Mouse (Mus musculus): ENCODE results near the gene Mfsd11.
"Not testable (repeated sequence)": the region's sequence is repeated elsewhere in the genome, so short reads cannot be mapped to it uniquely, and the experiment has no call there.

The Mfsd11 gene

DNA sequence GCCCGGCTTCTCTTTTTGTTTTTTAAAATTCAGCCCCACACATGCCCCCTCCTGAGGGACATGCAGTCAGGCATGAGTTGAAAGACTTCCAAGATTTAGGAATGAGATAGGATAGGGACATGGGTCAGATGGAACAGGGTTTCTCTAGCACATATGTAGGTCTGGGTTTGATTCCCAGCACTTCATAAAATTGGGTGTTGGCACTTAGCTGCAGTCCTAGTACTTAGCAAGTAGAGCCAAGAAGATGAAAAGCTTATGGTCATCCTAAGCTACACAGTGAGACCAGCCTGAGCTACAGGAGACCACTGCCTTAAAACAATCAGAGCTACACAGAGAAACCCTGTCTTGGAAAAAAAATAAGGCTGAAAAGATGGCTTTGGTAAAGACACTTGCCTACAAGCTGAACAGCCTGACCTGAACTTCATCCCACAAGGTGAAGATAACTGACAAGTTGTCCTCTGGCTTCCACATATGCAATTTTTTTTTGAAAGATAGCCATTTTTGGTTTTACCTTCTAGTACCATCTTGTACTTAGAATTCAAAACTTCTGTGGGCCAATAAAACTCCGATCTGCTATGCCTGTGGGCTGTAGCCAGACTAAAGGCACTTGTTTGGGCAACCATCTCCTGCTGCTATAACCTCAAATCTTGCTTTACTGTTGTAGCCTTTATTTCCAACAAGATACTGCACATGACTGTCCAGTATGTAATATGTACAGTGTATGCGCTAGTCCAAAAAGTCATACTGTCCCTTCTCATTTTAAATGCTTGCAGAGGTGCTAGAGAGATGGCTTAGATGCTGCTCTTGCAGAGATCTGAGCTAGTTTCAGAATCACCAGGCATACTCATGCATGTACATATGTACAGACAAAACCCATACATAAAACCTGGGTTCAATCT lies 4.8 kb upstream of the Mfsd11 start:
- no peak for DNase-seq (ENCODE audit: low spot score)

DNA sequence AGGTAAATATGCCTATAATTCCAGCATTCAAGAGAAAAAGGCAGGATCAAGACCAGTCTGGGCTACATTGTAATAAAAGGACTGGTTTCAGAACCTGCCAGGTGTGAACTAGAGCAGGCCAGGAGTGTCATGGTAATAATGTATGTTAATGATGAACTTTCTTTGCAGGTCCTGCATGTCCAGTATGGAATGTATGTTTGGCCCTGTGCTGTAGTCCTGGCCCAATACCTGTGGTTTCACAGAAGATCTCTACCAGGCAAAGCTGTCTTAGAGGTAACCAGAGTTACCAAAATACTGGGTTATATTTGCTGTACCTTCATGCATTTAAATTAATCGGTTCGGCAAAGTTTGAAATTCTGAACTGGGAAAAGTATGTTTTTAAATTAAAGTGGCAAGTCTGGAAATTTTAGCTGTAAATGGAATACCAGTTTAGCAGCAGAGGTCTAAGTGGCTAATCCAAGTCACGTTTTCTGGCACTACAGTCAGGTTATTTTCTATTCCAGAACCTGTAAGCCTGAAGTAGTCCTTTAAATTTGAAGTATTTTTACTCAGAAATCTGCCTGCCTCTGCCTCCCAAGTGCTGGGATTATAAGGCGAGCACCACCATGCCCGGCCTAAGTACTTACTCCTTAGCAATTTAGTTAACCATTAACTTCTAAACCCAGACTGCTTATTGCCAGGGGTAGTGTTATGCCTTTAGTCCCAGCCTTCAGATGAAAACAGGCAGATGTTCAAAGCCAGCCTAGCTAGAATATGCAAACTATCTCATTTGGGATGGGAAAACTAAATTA lies 4.0 kb upstream of the Mfsd11 start:
- no peak for DNase-seq (ENCODE audit: low spot score)

DNA sequence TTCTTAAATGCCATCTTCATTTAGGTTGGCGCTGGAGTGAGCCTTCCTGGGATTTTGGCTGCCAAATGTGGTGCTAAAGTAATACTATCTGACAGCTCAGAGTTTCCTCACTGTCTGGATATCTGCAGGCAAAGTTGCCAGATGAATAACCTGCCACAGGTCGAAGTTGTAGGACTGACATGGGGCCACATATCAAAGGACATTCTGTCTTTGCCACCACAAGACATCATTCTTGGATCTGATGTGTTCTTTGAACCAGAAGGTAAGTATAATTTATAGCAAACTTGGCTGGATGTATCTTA lies 3.4 kb upstream of the Mfsd11 start:
- not testable (repeated sequence) for DNase-seq (ENCODE audit: low spot score)

GRCm38 (mm10) chr11:116849587-116849986 lies 2.7 kb upstream of the Mfsd11 start:
- DNase-seq (ENCODE audit: low spot score), result no peak

DNA sequence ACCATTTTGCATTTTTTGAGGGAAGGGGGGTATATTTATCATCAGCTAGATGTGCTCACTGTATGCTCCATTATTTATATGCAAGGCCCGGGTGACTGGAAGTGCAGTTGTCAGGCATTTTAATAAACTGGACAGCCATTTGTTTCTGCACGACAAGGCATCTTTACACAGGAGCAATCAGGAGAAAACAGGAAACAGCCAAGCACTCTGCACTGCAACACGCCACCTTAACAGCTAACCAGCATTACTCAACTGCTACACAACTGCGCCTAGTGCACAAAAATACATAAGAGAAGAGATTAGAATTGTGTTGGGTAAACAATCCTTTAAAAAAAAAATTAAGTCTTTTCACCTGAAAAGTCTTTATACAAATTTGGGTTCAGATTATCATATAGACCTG lies 2.2 kb upstream of the Mfsd11 start:
- no peak for DNase-seq (ENCODE audit: low spot score)

DNA sequence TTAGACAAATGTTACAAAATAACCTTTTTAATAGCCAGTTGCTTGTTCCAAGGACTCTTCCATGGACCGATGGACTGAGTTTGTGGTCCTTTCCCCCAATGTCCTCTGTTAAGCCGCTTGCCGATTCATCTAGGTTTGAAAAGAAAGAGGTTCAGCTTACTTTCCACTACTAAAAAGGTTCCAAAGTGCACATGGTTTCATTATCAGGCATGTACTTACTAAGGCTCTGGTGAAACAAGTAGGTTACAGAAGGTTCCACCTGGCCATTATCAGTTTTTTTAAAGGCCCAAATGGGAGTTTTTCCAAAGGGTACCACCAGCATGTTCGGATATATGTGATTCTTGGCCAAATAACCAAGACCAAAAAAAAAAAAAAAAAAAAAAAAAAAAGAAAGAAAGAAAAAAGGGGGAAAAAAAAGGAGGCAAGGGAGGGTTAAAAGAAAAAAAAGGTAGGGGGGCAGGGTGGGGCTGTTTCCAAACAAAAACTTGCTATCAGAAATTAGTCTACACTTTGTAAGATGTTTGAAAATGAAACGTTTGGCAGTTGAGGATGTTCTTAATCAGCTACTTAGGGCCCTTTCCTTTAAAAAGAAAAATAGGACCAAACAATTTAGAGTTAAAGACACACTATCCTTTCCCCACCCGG lies 1.3 kb upstream of the Mfsd11 start:
- no peak for DNase-seq (ENCODE audit: low spot score)

- no peak for DNase-seq (ENCODE audit: low spot score)
These were observed 507 bp upstream of the Mfsd11 start for GRCm38 (mm10) chr11:116851576-116852290.

DNA sequence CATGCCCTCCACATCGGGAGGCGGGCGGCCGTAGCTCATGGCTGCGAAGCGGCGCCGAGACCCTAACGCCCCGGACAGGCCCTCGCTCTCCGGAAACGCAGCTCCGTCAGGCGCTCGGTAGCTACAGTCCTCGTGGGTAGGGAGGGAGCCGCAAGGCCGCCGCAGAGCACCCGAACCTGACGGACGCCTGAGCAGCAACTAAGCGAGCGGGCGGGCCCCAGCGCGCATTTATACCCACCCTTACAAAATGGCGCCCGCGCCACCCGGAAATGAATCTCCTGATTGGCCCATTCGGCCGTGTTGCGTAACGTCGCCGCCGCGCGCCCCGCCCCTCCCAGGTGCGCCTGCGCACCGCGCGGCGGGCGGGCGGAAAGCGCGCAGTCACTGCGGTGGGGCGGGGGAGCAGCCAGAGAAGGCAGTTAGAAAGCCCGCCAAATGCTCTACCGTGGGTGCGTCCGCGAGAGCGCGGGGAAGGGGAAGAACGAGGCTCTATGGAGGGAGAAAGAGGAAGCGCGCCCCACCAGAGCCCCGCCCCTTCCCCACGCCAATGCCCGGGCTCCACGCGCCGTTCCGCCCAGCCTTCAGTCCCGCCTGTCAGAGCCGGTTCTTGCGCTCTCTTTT lies 761 bp downstream of the Mfsd11 start, which contains the start of gene Srsf2:
Gene Srsf2 (minus strand): TSS at position 204 of the 621 bp plus-strand sequence.
- DNase-seq (ENCODE audit: low spot score), result peak; percentile 95

- DNase-seq (ENCODE audit: low spot score), result no peak
These were observed 1.3 kb downstream of the Mfsd11 start for GRCm38 (mm10) chr11:116853512-116853928.

- no peak for DNase-seq (ENCODE audit: low spot score)
These were observed 2.0 kb downstream of the Mfsd11 start for GRCm38 (mm10) chr11:116854279-116854678.

DNA sequence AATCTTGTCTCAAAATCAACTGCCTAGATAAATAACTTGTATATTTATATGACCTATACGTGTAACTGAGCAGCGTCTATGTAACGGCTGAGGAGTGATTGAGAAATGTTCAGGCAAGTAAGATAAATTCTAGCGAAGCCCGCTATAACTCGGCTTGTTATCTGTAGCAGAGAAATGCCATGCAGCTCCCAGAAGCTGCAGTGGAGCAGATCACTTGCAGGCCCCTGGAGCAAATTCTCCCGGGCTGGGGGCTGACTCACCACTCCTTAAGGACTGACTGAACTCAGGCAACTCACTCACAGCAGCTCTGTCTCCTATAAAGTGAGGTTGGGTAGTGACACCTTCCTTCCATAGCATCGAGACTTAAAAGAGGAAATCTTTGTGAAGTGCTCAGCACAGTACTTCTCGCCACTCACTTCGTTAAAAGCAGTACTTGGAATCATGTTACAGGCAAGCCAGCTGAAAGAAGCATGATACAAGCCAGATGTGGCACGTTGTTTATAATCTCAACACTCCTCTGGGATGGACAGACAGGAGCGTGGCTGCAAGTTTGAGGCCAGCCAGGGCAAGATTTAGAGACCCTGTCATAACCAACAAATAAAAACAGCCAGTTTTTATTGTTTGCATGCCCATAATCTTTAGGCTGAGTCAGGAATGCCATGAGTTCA lies 5.1 kb downstream of the Mfsd11 start:
- DNase-seq (ENCODE audit: low spot score), result no peak

- no peak for DNase-seq (ENCODE audit: low spot score)
These were observed 12.2 kb downstream of the Mfsd11 start for GRCm38 (mm10) chr11:116864444-116864843.

DNA sequence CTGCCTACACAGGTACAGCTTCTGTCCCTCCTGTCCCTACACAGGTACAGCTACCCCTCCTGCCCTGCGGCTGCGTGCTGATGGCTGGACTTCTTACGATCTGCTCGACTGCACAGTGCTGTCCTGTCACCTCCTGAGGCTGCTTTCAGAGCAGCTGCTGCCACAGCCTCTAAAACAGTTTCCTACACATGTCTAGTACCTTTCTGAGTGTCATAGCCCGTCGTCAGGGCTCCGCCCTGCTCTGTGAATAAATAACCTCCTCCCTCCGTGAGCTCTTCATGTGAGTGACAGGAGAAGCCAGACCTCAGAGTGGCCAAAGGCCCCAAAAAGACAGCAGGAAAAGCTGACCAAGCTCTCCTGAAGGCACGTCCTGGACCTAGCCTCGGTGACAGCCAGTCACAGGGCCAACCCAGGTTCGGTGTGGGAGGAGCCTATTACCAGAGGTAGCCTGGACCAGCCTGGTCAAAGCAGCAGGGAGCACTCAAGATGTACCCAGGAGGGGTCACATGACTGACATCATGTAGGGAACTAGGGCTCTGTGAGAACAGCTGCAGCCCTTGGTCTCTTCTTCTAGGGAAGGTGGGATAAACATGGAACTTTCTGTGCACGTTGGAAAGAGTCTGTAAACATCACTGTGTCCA lies 13.8 kb downstream of the Mfsd11 start:
- no peak for DNase-seq (ENCODE audit: low spot score)

DNA sequence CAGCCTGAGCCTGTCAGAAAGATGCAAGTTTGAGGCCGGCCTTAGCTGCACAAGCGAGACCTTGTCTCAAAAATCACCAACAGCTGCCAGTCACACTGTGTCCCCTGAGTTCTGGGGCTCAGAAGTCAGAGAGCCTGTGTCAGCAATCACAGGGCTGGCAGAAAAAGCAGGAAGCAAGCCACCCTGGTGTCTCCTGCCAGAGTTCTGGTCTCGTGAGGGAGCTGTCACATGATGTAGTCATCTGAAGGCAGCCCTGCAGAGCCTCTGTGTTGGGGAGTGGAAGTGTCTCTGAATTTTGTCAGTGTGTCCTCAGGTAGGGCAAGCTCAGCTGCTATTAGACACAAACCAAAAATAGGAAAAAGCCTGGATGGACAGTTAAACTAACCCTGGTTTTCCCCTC lies 15.9 kb downstream of the Mfsd11 start:
- DNase-seq (ENCODE audit: low spot score), result peak; percentile 87

GRCm38 (mm10) chr11:116869223-116869622 lies 17.0 kb downstream of the Mfsd11 start:
- DNase-seq (ENCODE audit: low spot score), result no peak

GRCm38 (mm10) chr11:116869641-116870040 lies 17.4 kb downstream of the Mfsd11 start:
- no peak for DNase-seq (ENCODE audit: low spot score)

DNA sequence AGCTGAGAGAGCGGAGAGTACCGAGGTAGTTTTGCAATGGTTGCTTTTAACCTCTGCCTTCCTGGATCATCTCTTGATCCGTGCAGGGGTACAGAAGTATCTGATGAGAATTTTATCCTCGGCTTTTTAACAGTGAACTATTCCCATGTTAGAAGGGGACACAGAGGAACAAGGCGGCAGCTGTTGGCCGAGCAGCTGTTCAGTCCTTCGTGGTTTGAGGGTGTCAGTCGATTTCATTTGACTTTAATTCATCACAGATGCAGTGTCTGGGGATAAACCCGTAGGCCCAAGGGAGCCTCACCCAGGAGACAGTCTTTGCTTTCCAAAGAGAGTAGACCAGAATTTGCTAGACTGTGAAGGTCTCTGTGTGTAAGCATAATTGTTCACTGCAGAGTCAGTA lies 19.3 kb downstream of the Mfsd11 start:
- no peak for DNase-seq (ENCODE audit: low spot score)

DNA sequence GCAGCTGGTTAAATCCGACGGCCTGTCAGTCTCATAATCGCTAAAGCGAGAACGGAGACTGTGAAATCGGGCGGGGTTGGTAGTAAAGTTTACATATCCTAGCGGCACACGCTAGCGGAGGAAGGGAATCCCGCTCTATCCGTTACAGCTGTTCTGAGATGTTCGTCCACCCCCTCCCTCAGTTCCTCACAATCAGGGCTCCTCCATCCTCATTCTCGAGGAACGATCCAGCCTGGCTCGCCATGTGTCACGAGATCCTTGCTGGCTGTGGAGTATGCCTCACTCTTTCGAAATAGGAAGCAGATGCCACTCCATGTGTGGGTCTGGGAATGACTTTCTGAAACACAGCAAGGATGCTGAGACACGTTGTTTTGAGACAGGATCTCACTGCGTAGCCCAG lies 21.7 kb downstream of the Mfsd11 start:
- no peak for DNase-seq (ENCODE audit: low spot score)

GRCm38 (mm10) chr11:116878454-116878853 lies 26.2 kb downstream of the Mfsd11 start:
- DNase-seq (ENCODE audit: low spot score), result no peak

GRCm38 (mm10) chr11:116880839-116881238 lies 28.6 kb downstream of the Mfsd11 start:
- DNase-seq (ENCODE audit: low spot score), result peak; percentile 16

DNA sequence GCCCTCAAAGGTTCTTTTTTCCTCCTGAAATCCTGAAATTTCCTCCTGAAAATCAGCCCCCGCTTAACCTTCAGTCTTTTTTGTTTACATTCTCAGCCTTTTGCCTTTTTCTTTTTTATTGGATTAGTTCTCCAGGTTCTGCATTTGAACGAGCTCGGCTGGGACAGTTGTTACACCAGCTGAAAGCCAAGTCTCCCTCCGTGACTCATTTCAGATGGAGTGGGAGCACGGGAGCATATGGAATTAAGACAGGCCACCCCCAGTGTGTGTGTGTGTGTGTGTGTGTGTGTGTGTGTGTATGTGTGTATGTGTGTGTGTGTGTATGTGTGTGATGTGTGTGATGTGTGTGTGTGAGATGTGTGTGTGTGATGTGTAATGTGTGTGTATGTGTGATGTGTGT lies 29.2 kb downstream of the Mfsd11 start:
- DNase-seq (ENCODE audit: low spot score), result no peak
